Mouse (Mus musculus) testis, adult 2 months (tissue): ENCODE results near the gene Ino80.

Experiments
- CTCF ChIP-seq: fragments of 200-500 bp; IDR thresholded peaks from 2 replicates; pipeline ENCODE4 v1.5.1; 2012; ENCODE audit warnings: low read depth, mild to moderate bottlenecking, inconsistent platforms, low read length, moderate library complexity; ENCODE audit not compliant: control insufficient read depth, insufficient read depth, insufficient replicate concordance
- POLR2A ChIP-seq: fragments of 200-500 bp; IDR thresholded peaks from 2 replicates; pipeline ENCODE4 v1.6.1; 2012; ENCODE audit warnings: low read depth, mild to moderate bottlenecking, inconsistent platforms, low read length, moderate library complexity; ENCODE audit not compliant: control insufficient read depth

DNA sequence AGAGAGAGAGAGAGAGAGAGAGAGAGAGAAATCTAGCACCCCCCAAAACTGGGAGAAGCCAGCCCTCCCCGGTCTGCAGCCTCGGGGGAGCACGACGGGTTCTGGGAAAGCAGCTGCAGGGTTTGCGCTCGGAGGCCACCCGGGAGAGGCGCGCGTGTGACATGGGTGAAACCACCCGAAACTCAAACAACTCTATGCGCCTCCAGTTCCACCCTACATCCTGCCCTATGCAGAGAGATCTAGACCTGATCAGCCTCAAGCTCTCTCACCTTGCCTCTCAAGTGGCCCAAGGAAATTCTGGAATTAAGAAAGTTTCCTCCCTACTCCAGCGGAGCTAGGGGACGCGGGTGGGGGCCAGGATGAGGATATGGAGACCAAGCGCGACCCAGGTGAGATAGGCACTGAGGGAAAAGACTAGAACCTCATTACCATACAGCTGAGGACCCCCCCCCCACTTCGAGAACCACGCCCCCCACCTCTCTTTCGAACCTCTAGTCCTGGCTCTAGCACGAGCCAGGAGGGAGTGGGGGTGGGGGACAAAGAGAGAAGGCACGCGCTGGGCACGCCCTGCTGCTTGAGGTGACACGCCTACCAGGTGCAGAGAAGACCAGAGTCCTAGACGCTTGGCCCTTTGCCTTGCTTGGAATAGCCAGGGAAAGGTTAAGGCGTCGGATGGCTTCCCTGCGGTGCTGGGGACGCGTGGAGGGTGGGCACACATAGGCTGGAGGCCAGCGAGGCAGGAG lies 152.7 kb downstream of the Ino80 start:
- TF ChIP-seq CTCF, result no peak
- TF ChIP-seq POLR2A, result no peak
